Mouse (Mus musculus) bone marrow, adult 2 months (tissue): ENCODE results near the gene Ppp1r2.

ENCODE experiments used
- CTCF ChIP-seq: fragments of 200-500 bp; IDR thresholded peaks from 2 replicates; pipeline ENCODE4 v1.5.1; 2011; ENCODE audit warnings: low read length, control low read depth; ENCODE audit not compliant: control insufficient read depth, insufficient read depth
- POLR2A ChIP-seq: fragments of 200-500 bp; IDR thresholded peaks from 2 replicates; pipeline ENCODE4 v1.6.1; 2011; ENCODE audit warnings: low read depth, mild to moderate bottlenecking, control low read depth, low read length, borderline replicate concordance; ENCODE audit not compliant: control insufficient read depth

DNA sequence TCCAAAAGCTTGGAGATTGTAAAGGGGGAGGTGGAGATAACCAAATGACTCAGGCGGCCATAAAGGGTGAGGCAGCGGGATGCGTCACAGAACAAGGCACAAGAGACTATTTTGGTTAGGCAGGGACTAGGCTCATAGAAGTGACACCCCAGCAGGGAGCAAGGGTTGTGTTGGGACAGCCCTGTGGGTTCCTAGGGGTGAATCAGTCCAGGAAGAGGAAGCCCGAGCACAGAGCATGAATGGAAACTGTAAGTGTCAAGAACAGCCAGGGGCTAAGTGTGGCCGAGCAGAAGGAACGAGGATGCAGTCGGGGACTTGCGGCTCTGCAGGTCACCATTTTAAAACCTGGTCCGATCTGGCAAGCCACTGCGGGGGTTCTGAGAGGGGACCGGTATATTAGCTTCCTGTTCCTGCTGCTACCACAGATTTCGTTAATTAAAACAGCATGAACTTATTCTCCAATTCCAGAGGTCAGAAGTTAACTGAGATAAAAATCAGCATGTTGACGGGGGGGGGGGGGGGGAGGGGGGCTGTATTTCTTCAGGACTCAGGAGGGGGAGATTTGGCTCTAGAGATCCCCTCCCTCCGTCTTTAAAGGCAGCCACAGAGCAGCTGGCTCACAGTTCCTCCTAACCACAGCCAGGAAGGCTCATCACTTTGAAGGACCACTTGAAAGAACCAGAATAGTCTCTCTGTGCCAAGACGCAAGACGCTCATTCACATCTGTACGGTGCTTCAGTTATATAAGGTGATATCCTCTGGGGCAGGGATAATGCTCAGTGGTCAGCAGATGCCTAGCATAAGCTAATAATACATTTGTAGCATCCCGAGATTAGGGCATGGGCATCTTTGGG is 39.4 kb downstream of the Ppp1r2 start:
- no peak for TF ChIP-seq POLR2A
- no peak for TF ChIP-seq CTCF
